Mouse (Mus musculus) embryo, embryonic 9.5 days (tissue): ENCODE data around the gene Stk33.
"Not testable (repeated sequence)": the region's sequence is repeated elsewhere in the genome, so short reads cannot be mapped to it uniquely, and the experiment has no call there.

Experiments used
- DNase-seq: peaks from one replicate; pipeline ENCODE4 v3.0.0-alpha.2; 2017; ENCODE audit errors: extremely low spot score

The Stk33 gene

GRCm38 (mm10) chr7:109438781-109439591 is at the start of gene Stk33:
Gene Stk33 (minus strand): TSS chr7:109439081.
- DNase-seq: peak; percentile 79

- DNase-seq: no peak
Measured at GRCm38 (mm10) chr7:109484221-109484620, 45.3 kb upstream of the Stk33 start.

GRCm38 (mm10) chr7:109480765-109481197 is 41.9 kb upstream of the Stk33 start:
- peak; percentile 41 for DNase-seq

GRCm38 (mm10) chr7:109477926-109478325 is 39.0 kb upstream of the Stk33 start:
- DNase-seq: no peak

- DNase-seq: no peak
Measured at GRCm38 (mm10) chr7:109470700-109471099, 31.8 kb upstream of the Stk33 start.

GRCm38 (mm10) chr7:109468262-109468701 is 29.4 kb upstream of the Stk33 start:
- no peak for DNase-seq

GRCm38 (mm10) chr7:109467591-109467990 is 28.7 kb upstream of the Stk33 start:
- DNase-seq: no peak

- DNase-seq: no peak
Measured at GRCm38 (mm10) chr7:109460698-109461097, 21.8 kb upstream of the Stk33 start.

GRCm38 (mm10) chr7:109456563-109456962 is 17.7 kb upstream of the Stk33 start:
- no peak for DNase-seq

GRCm38 (mm10) chr7:109455748-109456147 is 16.9 kb upstream of the Stk33 start:
- DNase-seq: no peak

- DNase-seq: no peak
Measured at GRCm38 (mm10) chr7:109454856-109455255, 16.0 kb upstream of the Stk33 start.

- DNase-seq: no peak
Measured at GRCm38 (mm10) chr7:109448060-109448459, 9.2 kb upstream of the Stk33 start.

GRCm38 (mm10) chr7:109445012-109445411 is 6.1 kb upstream of the Stk33 start:
- peak; percentile 45 for DNase-seq

GRCm38 (mm10) chr7:109442739-109443138 is 3.9 kb upstream of the Stk33 start:
- DNase-seq: no peak

- no peak for DNase-seq
Measured at GRCm38 (mm10) chr7:109440697-109441269, 1.9 kb upstream of the Stk33 start.

- no peak for DNase-seq
Measured at GRCm38 (mm10) chr7:109424422-109425159, 14.3 kb downstream of the Stk33 start.

- no peak for DNase-seq
Measured at GRCm38 (mm10) chr7:109422803-109423202, 16.1 kb downstream of the Stk33 start.

GRCm38 (mm10) chr7:109405491-109405890 is 33.4 kb downstream of the Stk33 start:
- DNase-seq: no peak

- no peak for DNase-seq
Measured at GRCm38 (mm10) chr7:109399299-109399698, 39.6 kb downstream of the Stk33 start.

GRCm38 (mm10) chr7:109381131-109381530 is 57.8 kb downstream of the Stk33 start:
- DNase-seq: no peak

- not testable (repeated sequence) for DNase-seq
Measured at GRCm38 (mm10) chr7:109373556-109373955, 65.3 kb downstream of the Stk33 start.

- DNase-seq: no peak
Measured at GRCm38 (mm10) chr7:109358435-109359187, 80.3 kb downstream of the Stk33 start.
